11 mouse cellular contexts compared by ENCODE assay signal in genomic region chr9:56534727-56535126, GRCm38 (mm10).
A peak's percentile ranks its signal among the peaks of the same experiment; 100 is the strongest.
DNase-seq lines count a peak whose midpoint lies in the region; ATAC-seq and TF ChIP-seq lines count a peak whose summit lies in the region.
"Had no signal": no experiment of that assay in that cellular context is flagged by ENCODE, and none has a peak within 500 bp of the region (broad histone marks: within the 10 kb centered on the region; RNA-seq: fewer than 3 reads in every experiment).

No protein-coding gene starts in this region.

- no peak overlapping the region for H3K4me3 ChIP-seq in heart, adult 2 months
- H3K4me3 ChIP-seq in lung, embryonic 16.5 days (ENCODE audit: low read length) = no peak overlapping the region
- H3K4me3 ChIP-seq in embryonic facial prominence, embryonic 15.5 days (replicated peaks) = no peak overlapping the region
- H3K4me3 ChIP-seq in stomach, embryonic 16.5 days (replicated peaks; ENCODE audit: low read length) = no peak overlapping the region

- no peaks in the 10 kb centered on the region for H3K36me3 ChIP-seq in heart, adult 2 months (ENCODE audit: control insufficient read depth, insufficient read depth, low read length)
- no peaks in the 10 kb centered on the region for H3K36me3 ChIP-seq in lung, embryonic 16.5 days (ENCODE audit: control insufficient read depth, insufficient read depth, low read length)
- H3K36me3 ChIP-seq in embryonic facial prominence, embryonic 15.5 days = no peaks in the 10 kb centered on the region
- no peaks in the 10 kb centered on the region for H3K36me3 ChIP-seq in stomach, embryonic 16.5 days (ENCODE audit: control insufficient read depth, insufficient read depth, low read length)
- H3K36me3 ChIP-seq: G1E had no signal

- no peak overlapping the region for H3K9ac ChIP-seq in heart, adult 2 months (ENCODE audit: low read depth, low read length)
- no peak overlapping the region for H3K9ac ChIP-seq in lung, embryonic 16.5 days (ENCODE audit: low read length)
- H3K9ac ChIP-seq in embryonic facial prominence, embryonic 15.5 days = no peak overlapping the region
- no peak overlapping the region for H3K9ac ChIP-seq in stomach, embryonic 16.5 days (ENCODE audit: low read length)

- no peak overlapping the region for H3K4me2 ChIP-seq in lung, embryonic 16.5 days (ENCODE audit: low read depth, low read length)
- no peak overlapping the region for H3K4me2 ChIP-seq in embryonic facial prominence, embryonic 15.5 days (replicated peaks)
- no peak overlapping the region for H3K4me2 ChIP-seq in stomach, embryonic 16.5 days (ENCODE audit: low read depth, low read length)

- no peak for TF ChIP-seq POLR2A in heart, adult 2 months (IDR thresholded peaks at IDR 0.05; ENCODE audit: insufficient read depth, low read depth, low read length)

- TF ChIP-seq CTCF in heart, adult 2 months (IDR thresholded peaks at IDR 0.05) = peak; percentile 39

- 53% methylated on average over 7 of the region's 7 CpGs for WGBS in heart, adult 2 months
- WGBS in lung, embryonic 16.5 days = 47% methylated on average over 7 of the region's 7 CpGs
- WGBS in embryonic facial prominence, embryonic 15.5 days = 46% methylated on average over 7 of the region's 7 CpGs
- WGBS in stomach, embryonic 16.5 days = 45% methylated on average over 7 of the region's 7 CpGs

- H3K4me1 ChIP-seq in heart, adult 2 months (ENCODE audit: control insufficient read depth, insufficient read depth, low read length) = peaks cover 1% of the 10 kb centered on the region
- H3K4me1 ChIP-seq in lung, embryonic 16.5 days (replicated peaks; ENCODE audit: control insufficient read depth, insufficient read depth, low read length) = peaks cover 5% of the 10 kb centered on the region; the same call in 1 of the 2 replicates
- H3K4me1 ChIP-seq in embryonic facial prominence, embryonic 15.5 days = peaks cover 11% of the 10 kb centered on the region
- H3K4me1 ChIP-seq in stomach, embryonic 16.5 days (ENCODE audit: control insufficient read depth, insufficient read depth, low read length) = peaks cover 12% of the 10 kb centered on the region

- H3K79me2 ChIP-seq in heart, adult 2 months (replicated peaks; ENCODE audit: control insufficient read depth, insufficient read depth, low read length) = no peaks in the 10 kb centered on the region

- DNase-seq in heart, adult 2 months = no peak
- DNase-seq in heart, postnatal 4 days = no peak
- no peak for DNase-seq in lung, adult 18-20 months
- DNase-seq in right cerebral cortex, postnatal 36 days (ENCODE audit: low spot score in 2 of 2) = no peak
- no peak for DNase-seq in left cerebral cortex, postnatal 36 days (ENCODE audit: low spot score in 2 of 2)
- DNase-seq: layer of hippocampus, adult 9-11 months; right cerebral cortex, adult 18-20 months had no signal

- intact Hi-C loops in heart, adult 2 months (cut with DNase I) = no loop called here
- intact Hi-C loops in left cerebral cortex, postnatal 36 days (cut with DNase I) = no loop called here

- no peaks in the 10 kb centered on the region for H3K9me3 ChIP-seq in lung, embryonic 16.5 days (ENCODE audit: control insufficient read depth, low read length)
- no peaks in the 10 kb centered on the region for H3K9me3 ChIP-seq in embryonic facial prominence, embryonic 15.5 days (replicated peaks)
- no peaks in the 10 kb centered on the region for H3K9me3 ChIP-seq in stomach, embryonic 16.5 days (replicated peaks; ENCODE audit: control insufficient read depth, low read length)
- H3K9me3 ChIP-seq: G1E had no signal

- no peaks in the 10 kb centered on the region for H3K27me3 ChIP-seq in heart, adult 2 months (ENCODE audit: control insufficient read depth, insufficient read depth, low read length)
- H3K27me3 ChIP-seq in lung, embryonic 16.5 days (ENCODE audit: control insufficient read depth, insufficient read depth, low read depth, low read length) = no peaks in the 10 kb centered on the region
- H3K27me3 ChIP-seq in embryonic facial prominence, embryonic 15.5 days = no peaks in the 10 kb centered on the region
- peaks cover 4% of the 10 kb centered on the region; the same call in 1 of the 2 replicates for H3K27me3 ChIP-seq in stomach, embryonic 16.5 days (ENCODE audit: control insufficient read depth, insufficient read depth, low read length)

- TF ChIP-seq EP300 in heart, adult 2 months (IDR thresholded peaks at IDR 0.05; ENCODE audit: insufficient read depth, low read depth, low read length) = no peak

- ATAC-seq in lung, embryonic 16.5 days (ENCODE audit: low read depth) = peak; percentile 76
- ATAC-seq in embryonic facial prominence, embryonic 15.5 days (ENCODE audit: insufficient number of reproducible peaks, low FRiP score, low TSS enrichment, low read depth) = peak; percentile 60; the same call in 1 of the 2 replicates
- ATAC-seq in stomach, embryonic 16.5 days (ENCODE audit: insufficient read depth, low FRiP score) = peak; percentile 59; the same call in 1 of the 2 replicates

- H3K27ac ChIP-seq in heart, adult 2 months = peak overlapping the region; percentile 62
- H3K27ac ChIP-seq in lung, embryonic 16.5 days (ENCODE audit: low read length) = peak overlapping the region; percentile 89
- H3K27ac ChIP-seq in embryonic facial prominence, embryonic 15.5 days (replicated peaks) = no peak overlapping the region
- no peak overlapping the region for H3K27ac ChIP-seq in stomach, embryonic 16.5 days (ENCODE audit: low read length)

Comparison
In these comparisons a context has a peak if more than half of its experiments do, and no peak if none do; other contexts are left out.
1. H3K27ac ChIP-seq: peak in heart, adult 2 months (single experiment) and lung, embryonic 16.5 days (single experiment); none in embryonic facial prominence, embryonic 15.5 days (single experiment) and stomach, embryonic 16.5 days (single experiment).
2. Peak in every context shown above with its lines, with median percentiles within 50 percentile points of each other: ATAC-seq.